7 mouse cellular contexts compared by ENCODE assay signal in genomic region chr3:65379884-65380539, GRCm38 (mm10). TPM values are rescaled to one million over a fixed set of nuclear protein-coding genes. Genes with fewer than 3 reads are reported as not detected.
DNase-seq lines count a peak whose midpoint lies in the region; ATAC-seq lines count a peak whose summit lies in the region.

No protein-coding gene starts in this region.

- no peak overlapping the region for H3K9ac ChIP-seq in kidney, embryonic 16.5 days (replicated peaks; ENCODE audit: low read length)

- no peaks in the 10 kb centered on the region for H3K27me3 ChIP-seq in kidney, embryonic 16.5 days (ENCODE audit: insufficient read depth, low read length)

- no peak for ATAC-seq in kidney, embryonic 16.5 days (ENCODE audit: low FRiP score, low TSS enrichment)

- DNase-seq in kidney, adult 9 months = peak; percentile 39
- DNase-seq in 416B (ENCODE audit: low read depth) = peak; percentile 75
- peak; percentile 35 for DNase-seq in CD4-positive helper T cell, adult 2 months (ENCODE audit: low read depth, low spot score)
- DNase-seq in c-Kit-positive CD71-positive TER-119-positive erythroid progenitor cells, embryonic 14.5 days (ENCODE audit: low spot score) = peak; percentile 39
- peak; percentile 63 for DNase-seq in kidney, postnatal 10 days
- DNase-seq in retina, postnatal 7 days (ENCODE audit: low read depth, low spot score) = peak; percentile 20

- H3K9me3 ChIP-seq in kidney, embryonic 16.5 days (ENCODE audit: low read length) = no peaks in the 10 kb centered on the region

- peaks cover 32% of the 10 kb centered on the region for H3K36me3 ChIP-seq in kidney, embryonic 16.5 days (ENCODE audit: insufficient read depth, low read length)

- H3K4me1 ChIP-seq in kidney, embryonic 16.5 days (ENCODE audit: insufficient read depth, low read length) = no peaks in the 10 kb centered on the region

- no peak overlapping the region for H3K4me3 ChIP-seq in kidney, embryonic 16.5 days (ENCODE audit: low read length)

- 79% methylated on average over 4 of the region's 4 CpGs for WGBS in kidney, embryonic 16.5 days

- H3K27ac ChIP-seq in kidney, embryonic 16.5 days (ENCODE audit: low read length) = no peak overlapping the region

- no peak overlapping the region for H3K4me2 ChIP-seq in kidney, embryonic 16.5 days (replicated peaks; ENCODE audit: low read depth, low read length)

RNA-seq across cellular contexts. Expression of gene Ssr3, which starts 12.4 kb away (rescaled TPM):
- 307 and 308 TPM in 2 replicates for polyA plus RNA-seq in kidney, embryonic 16.5 days (2015; fragmentation: Nextera tagmentation; extraction: Ambion mirVana)

Comparison
In these comparisons a context has a peak if more than half of its experiments do, and no peak if none do; other contexts are left out.
1. DNase-seq: peak in every context shown above with its lines; median percentile 75 in 416B; 63 in kidney, postnatal 10 days; 39 in kidney, adult 9 months; 39 in c-Kit-positive CD71-positive TER-119-positive erythroid progenitor cells, embryonic 14.5 days; 35 in CD4-positive helper T cell, adult 2 months; 20 in retina, postnatal 7 days.